Mouse (Mus musculus): ENCODE results near the gene Ubr1.

The Ubr1 gene

DNA sequence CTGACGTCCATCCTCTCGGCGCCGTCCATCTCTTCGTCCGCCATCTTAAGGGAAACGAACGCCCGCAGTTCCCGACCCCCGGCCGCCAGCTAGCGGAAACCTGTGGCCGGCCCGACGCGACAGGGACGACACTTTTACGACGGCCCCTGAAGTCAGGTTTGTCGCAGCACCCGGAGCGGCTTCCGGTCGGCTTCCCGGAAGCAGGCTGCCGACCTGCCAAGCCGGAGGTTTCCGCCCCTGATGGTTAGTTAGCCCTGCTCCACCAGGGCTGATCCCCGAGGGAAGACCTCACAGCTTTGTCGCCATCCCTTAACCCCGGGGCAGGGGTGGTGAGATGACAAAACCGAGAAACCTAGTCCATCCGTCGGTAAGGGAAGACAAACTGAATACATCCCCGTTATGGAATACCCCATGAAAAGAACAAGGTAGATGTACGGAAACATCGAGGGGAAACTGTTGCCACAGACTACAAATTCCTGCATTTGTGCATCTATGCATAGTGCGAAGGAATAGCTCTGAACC lies at the start of gene Ubr1:
Ubr1 (minus strand) TSS at position 157 of the 522 bp plus-strand sequence.
- TF ChIP-seq GATA4 (IDR thresholded peaks at IDR 0.05; ENCODE audit: insufficient replicate concordance, low read length), result peak; percentile 60; the same call in 1 of the 2 replicates

DNA sequence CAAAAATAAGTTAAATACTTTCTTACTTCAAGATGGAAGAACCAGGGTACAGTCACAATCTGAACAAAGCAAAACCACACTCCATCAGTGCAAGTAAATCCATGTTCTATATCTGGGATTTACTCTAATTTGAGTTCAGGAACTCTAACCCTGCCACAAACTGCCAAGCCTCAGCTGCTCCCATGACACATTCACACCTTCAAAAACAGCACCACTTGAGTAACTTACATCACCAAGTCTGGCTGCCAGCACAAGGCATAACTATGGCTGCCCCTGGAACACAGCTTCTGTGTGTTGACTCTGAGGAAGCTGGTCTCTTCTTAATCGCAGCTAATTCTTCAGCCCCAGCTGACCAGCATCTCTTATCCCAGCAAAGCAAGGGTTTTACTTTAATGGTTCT lies 46.6 kb upstream of the Ubr1 start:
- TF ChIP-seq GATA4 (IDR thresholded peaks at IDR 0.05; ENCODE audit: insufficient replicate concordance, low read length), result no peak

DNA sequence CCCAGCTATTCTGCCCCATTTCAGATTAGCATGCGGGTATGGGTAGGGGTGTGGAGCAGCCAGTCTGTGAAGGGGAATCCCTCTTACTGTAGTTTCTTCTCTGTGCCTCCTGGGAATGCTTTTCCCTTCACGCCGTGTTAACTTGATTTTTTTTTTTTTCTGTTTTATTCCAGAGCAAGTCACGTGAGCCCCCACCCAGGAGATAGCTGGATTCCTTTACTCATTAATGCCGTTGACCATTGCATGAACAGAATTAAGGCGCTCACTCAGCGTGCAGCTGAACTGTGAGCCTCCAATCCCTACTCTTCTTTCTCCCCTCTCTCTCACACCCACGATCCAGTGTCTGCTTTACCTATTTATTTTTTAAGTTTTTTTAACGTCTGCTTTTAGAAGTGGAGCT lies 45.7 kb upstream of the Ubr1 start:
- TF ChIP-seq GATA4 (IDR thresholded peaks at IDR 0.05; ENCODE audit: insufficient replicate concordance, low read length), result no peak

DNA sequence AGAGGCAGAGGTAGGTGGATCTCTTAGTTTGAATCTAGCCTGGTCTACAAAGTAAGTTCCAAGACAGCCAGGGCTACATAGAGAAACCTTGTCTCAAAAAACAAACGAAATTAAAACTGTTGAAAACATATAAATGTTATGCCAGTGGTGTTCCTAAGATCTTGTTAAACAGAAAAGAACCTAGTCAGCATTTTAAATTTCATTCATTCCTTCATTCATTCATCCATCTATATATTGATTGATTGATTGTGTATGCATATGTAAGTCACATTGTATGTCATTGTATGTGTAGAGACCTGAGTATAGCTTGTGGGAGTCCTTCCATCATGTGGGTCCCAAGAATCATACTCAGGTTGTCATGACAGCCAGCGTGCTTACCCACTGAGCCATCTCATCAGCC lies 45.0 kb upstream of the Ubr1 start:
- no peak for TF ChIP-seq GATA4 (IDR thresholded peaks at IDR 0.05; ENCODE audit: insufficient replicate concordance, low read length)

DNA sequence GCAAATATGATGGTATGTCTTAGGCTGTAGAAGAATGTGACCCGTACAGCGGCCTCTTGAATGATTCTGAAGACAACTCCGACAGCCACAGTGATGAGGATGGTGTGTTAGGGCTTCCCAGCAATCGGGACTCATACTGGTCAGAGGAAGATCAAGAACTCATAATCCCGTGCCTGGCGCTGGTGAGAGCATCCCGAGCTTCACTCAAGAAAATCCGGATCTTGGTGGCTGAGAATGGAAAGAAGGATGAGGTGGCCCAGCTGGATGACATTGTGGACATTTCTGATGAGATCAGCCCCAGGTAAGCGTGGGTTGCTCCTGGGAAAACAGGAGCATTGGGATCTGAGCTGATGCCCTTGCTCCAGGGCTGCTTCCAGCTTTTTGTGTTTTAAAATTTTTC lies 42.2 kb upstream of the Ubr1 start:
- TF ChIP-seq GATA4 (IDR thresholded peaks at IDR 0.05; ENCODE audit: insufficient replicate concordance, low read length), result no peak

DNA sequence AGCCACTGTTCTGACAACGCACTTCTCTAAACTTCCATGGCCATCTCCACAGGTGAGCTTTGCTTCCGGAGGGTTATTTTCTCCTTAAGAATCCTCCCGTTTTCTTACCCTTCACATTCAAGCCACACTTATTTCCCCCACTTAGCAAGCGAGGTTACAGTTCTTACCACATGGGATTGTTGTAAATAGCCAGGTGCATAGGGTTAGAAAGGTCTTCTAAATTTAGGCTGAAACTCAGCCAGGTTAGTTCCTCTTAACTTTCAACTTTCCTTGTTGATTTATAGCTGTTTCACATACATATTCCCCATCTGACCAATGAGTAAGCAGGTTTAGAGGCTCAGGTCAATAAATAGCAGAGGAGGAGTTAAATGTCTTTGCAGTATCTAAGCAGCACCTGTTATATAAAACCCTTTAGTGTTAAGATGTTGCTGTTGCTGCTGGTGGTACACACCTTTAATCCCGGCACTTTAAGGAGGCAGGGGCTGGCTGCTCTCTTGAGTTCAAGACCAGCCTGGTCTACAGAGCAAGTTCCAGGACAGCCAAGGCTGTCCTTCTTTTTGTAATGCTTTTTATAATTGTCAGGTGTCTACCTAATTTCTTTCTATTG lies 38.7 kb upstream of the Ubr1 start:
- TF ChIP-seq GATA4 (IDR thresholded peaks at IDR 0.05; ENCODE audit: insufficient replicate concordance, low read length), result no peak

DNA sequence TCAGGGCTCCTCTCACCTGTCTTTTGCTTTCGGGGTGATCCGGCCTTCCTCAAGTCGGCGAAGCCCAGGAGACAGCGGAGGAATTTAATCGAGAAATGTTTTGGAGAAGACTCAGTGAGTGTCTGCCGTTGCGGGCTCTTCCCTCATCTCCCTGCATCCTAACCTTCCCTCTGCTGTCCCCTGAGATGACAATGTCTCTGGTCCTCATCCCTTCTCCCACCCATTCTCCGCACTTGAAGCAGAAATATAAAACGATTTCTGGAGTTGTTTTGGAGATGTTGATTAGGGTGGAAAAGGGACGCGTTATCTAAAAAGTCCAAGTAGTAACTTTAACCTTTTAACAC lies 38.1 kb upstream of the Ubr1 start:
- no peak for TF ChIP-seq GATA4 (IDR thresholded peaks at IDR 0.05; ENCODE audit: insufficient replicate concordance, low read length)

DNA sequence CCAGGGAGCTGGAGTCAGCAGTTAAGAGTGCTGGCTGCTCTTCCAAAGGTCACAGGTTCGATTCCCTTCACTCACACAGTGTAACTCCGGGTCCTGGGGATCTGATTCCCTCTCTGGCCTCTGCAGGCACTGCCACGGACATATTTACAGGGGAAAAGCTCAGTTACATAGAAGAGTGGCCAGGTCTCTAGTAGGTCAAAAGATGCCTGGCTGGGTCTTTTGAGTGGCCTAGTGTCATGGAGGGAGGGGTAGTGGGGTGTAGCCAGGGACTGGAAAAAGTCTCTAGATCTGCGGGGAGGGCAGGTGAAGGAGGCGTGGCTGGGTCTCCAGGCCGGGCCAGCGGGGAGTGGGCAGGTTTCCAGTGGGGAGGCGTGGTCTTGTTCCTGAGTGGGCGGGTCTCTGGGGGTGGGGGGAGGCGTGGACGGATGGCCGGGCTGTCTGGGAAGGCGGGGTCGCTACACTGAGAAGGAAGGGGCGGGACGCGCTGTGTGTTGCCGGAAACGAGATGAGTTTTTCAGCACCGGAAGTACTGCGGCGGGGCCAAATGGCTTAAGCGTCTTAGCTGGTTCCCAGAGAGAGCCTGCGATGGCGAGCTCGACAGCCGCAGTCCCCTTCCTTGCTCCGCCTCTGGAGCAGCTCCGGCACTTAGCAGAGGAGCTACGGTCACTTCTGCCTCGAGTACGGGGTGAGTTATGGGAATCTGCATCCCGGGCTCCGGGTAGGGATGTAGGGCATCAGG lies 37.6 kb upstream of the Ubr1 start, which contains the start of gene Ccndbp1:
Ccndbp1 (plus strand) TSS at position 479 of the 739 bp plus-strand sequence.
- no peak for TF ChIP-seq GATA4 (IDR thresholded peaks at IDR 0.05; ENCODE audit: insufficient replicate concordance, low read length)

DNA sequence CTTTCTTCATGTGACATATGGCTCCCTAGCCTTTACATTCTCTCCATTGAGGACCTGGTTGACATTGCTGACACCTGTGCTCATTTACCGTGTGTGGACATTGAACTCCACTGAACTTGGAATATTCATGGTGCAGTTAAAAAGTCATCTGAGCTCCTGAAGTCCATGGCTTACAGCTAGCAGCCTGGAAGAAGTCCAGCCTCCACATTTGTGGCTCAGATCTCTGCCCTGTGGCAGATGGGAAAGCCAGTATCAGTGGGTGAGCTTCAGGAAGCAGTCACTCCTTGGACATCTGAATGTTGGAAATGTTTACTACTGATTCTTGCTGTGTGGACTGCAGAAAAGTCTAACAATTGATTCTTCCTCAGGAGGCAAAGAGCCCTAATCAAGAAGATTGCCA lies 36.5 kb upstream of the Ubr1 start:
- TF ChIP-seq GATA4 (IDR thresholded peaks at IDR 0.05; ENCODE audit: insufficient replicate concordance, low read length), result no peak

DNA sequence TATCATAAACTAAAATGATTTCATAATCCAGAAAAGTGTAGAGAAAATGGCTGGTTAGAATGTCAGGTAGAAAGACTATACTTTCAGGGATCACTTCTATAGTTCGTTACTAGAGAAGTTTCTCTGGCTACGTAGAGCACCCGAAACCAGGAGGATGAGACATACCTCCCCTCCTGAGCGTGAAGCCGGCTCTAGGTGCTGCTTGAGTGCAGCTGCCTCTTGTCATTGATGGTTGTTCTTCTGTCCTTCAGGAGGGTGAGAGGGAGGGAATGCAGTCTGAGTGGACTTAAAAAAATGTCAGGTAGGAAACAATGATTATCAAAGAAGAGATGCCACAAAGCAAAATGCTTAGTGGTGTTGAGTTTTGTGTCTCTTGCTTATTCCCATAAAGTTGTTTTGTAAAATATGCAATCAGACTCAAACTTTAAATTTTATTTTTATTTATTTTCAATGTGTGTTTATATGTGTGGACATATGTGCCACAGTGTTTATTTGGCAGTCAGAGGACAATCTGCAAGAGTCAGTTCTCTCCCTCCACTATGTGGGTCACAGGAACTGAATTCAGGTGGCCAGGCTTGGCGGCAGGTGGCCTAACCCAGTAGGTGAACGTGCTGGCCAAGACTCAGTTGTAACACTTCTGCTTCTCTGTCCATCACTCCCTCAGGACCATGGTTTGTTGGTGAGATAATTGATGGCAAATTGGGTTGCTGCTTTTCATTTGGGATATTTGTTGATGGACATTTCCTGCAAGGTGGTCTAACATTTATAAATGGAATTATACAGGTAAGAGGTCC lies 33.7 kb upstream of the Ubr1 start:
- no peak for TF ChIP-seq GATA4 (IDR thresholded peaks at IDR 0.05; ENCODE audit: insufficient replicate concordance, low read length)

DNA sequence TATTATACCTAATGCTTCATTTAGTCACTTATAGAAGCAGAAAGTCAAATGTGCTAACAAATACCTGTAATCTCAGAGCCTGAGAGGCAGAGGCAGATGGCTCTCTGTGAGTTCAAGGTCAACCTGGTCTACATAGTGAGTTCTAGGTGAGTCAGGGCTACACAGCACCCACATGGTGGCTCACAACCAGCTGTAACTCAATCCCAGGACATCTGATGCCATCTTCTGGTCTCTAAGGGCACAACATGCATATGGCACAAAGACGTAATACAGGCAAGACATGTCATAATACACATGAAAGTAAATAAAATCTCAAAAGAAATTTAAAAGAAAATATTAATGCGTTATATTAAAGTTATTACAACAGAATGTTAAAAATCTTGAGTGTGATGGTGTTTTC lies 33.1 kb upstream of the Ubr1 start:
- no peak for TF ChIP-seq GATA4 (IDR thresholded peaks at IDR 0.05; ENCODE audit: insufficient replicate concordance, low read length)

DNA sequence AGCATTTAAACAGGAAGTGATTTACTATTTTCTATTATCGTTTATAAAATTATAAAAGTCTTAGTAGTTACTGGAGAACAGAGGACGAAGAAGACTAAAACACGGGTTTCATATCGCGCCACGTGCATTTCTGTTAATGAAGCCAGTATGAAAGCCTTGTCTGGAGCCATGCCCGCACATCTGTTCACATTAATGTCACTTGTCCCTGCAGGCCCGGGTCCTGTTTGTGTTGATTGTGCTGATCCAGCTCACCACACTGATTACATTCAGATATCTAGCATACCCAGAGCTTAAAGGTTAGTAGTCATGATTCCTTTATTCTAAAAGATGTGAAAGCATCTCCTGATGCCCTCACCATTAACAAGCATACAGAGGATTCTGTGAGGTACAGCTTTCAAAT lies 28.3 kb upstream of the Ubr1 start:
- no peak for TF ChIP-seq GATA4 (IDR thresholded peaks at IDR 0.05; ENCODE audit: insufficient replicate concordance, low read length)

DNA sequence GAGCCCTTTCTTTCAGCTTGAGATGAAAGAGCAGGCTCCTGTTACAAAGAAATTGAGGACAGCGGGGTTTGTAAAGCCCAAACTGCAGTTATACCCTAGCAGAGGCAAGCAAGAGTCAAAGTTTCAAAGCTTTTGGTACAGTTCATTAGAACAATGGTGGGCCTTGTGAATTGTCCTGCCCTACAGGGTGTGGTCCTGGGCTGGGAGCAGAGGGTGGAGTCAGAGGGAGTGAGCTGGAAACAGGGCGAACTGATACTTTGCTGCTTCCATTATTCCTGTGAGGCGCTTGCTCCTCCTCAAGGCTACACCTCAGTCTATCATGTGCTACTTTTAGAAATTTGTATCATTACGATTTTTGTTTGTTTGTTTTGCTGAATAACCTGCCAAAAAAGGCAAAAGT lies 20.7 kb upstream of the Ubr1 start:
- TF ChIP-seq GATA4 (IDR thresholded peaks at IDR 0.05; ENCODE audit: insufficient replicate concordance, low read length), result no peak

DNA sequence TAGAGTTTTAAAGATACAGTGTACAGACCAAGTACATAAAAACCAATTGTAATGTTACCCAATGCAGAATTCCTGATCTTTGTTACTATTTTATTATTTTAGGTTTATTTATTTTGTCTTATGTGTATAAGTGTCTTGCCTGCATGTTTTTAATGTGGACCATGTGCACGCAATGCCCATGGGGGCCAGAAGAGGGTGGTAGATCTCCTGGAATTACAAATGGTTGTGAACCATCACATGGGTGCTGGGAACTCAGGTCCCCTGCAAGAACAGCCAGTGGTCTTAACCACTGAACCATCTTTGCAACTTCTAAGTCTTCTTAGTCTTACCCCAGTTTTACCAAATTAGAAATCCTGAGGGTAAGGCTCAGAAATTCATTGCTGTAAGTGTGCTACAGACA lies 14.7 kb upstream of the Ubr1 start:
- TF ChIP-seq GATA4 (IDR thresholded peaks at IDR 0.05; ENCODE audit: insufficient replicate concordance, low read length), result no peak

DNA sequence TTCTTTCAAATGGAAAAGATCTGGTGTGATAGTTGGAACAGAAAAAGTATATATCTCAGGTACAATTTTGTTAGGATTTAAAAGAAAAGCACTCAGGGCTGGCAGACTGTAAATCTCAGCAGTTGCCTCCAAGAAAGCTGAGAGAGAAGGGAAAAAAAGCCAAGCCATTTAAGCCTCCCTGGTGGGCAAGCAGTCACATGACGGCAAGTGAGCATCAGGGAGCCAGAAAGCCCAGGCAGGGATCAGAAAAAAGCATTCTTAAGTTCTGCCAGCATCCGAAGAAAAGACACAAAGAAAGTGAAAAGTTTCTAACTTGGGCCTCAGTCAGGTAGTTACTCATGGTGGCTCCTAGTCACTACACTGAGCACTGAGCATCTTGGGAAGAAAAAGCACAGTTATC lies 13.1 kb upstream of the Ubr1 start:
- no peak for TF ChIP-seq GATA4 (IDR thresholded peaks at IDR 0.05; ENCODE audit: insufficient replicate concordance, low read length)

DNA sequence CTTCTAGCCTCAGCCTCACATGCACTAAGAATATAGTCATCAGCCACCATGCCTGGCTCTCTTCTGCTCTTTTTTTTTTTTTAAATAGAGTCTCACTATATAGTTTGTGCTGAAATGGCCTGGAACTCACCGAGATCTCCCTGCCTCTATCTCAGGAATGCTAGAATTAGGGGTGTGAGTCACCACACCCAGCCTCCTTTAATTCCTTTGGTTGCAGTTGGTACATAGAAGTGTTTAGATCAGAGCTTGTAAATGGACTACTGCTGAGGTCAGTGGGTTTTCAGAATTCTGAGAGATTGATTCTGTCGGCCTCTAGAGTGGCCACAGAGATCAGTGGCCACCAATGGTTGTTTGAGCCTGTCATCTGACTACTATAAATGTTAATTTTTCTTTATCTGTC lies 10.3 kb upstream of the Ubr1 start:
- no peak for TF ChIP-seq GATA4 (IDR thresholded peaks at IDR 0.05; ENCODE audit: insufficient replicate concordance, low read length)
